15 mouse cellular contexts compared by ENCODE assay signal in the genomic region with DNA sequence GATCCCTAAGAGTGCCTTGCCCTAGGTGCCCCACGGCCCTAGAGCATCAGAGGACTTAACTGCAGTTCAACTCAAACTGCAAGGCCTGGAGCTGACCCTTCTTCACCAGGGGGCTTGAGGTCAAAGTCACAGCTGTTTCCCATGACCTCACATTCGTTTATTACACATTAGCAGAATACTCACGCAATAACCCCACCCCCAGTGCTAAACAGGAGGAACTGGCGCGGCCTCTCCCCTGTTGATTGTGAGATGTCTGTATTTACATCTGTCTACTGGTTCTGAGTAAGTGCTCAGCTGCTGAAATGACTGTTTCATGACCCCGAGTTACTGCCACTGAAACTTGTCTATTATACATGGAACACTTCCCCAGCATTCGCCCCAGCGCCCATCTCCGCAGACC.
"Had no signal": no experiment of that assay in that cellular context is flagged by ENCODE, and none has a peak within 500 bp of the region (broad histone marks: within the 10 kb centered on the region; RNA-seq: fewer than 3 reads in every experiment).

No protein-coding gene starts in this region.

- ATAC-seq: intestine, embryonic 16.5 days had no signal

- DNase-seq: kidney, adult 8-10 months; kidney, postnatal 36 days; left cerebral cortex, postnatal 4 days; lung, adult 2 months; midbrain, embryonic 14.5 days; right cerebral cortex, adult 18-20 months; right cerebral cortex, postnatal 25 days; thymus, postnatal 4 days had no signal

- H3K4me1 ChIP-seq: limb, embryonic 13.5 days had no signal

- H3K27ac ChIP-seq: kidney, postnatal 0 days; layer of hippocampus, adult 2 months; limb, embryonic 13.5 days; liver, embryonic 14.5 days; neural tube, embryonic 15.5 days had no signal

- H3K36me3 ChIP-seq: neural tube, embryonic 15.5 days had no signal

- H3K27me3 ChIP-seq: limb, embryonic 13.5 days; neural tube, embryonic 15.5 days had no signal

- H3K4me3 ChIP-seq: layer of hippocampus, adult 2 months; limb, embryonic 13.5 days; myocyte; neural tube, embryonic 15.5 days had no signal

- H3K4me2 ChIP-seq: limb, embryonic 13.5 days; neural tube, embryonic 15.5 days had no signal

- H3K9ac ChIP-seq: limb, embryonic 13.5 days; liver, embryonic 14.5 days; neural tube, embryonic 15.5 days had no signal

- H3K9me3 ChIP-seq: limb, embryonic 13.5 days; neural tube, embryonic 15.5 days had no signal
